Mouse (Mus musculus): ENCODE measurements around the gene Ube2f.

Gene Ube2f

GRCm38 (mm10) chr1:91237676-91238075 lies 12.4 kb upstream of the Ube2f start:
- DNase-seq (ENCODE audit: low read depth, low spot score), result no peak

- no peak for DNase-seq (ENCODE audit: low read depth, low spot score)
Measured at GRCm38 (mm10) chr1:91239112-91239511, 11.0 kb upstream of the Ube2f start.

GRCm38 (mm10) chr1:91239800-91240199 lies 10.3 kb upstream of the Ube2f start:
- DNase-seq (ENCODE audit: low read depth, low spot score), result no peak

- DNase-seq (ENCODE audit: low read depth, low spot score), result no peak
Measured at GRCm38 (mm10) chr1:91240685-91241084, 9.4 kb upstream of the Ube2f start.

GRCm38 (mm10) chr1:91241249-91241648 lies 8.9 kb upstream of the Ube2f start:
- no peak for DNase-seq (ENCODE audit: low read depth, low spot score)

GRCm38 (mm10) chr1:91248242-91248641 lies 1.9 kb upstream of the Ube2f start:
- DNase-seq (ENCODE audit: low read depth, low spot score), result no peak

GRCm38 (mm10) chr1:91248970-91249369 lies 1.1 kb upstream of the Ube2f start:
- no peak for DNase-seq (ENCODE audit: low read depth, low spot score)

- DNase-seq (ENCODE audit: low read depth, low spot score), result no peak
Measured at GRCm38 (mm10) chr1:91250415-91251147, 477 bp downstream of the Ube2f start.

GRCm38 (mm10) chr1:91251148-91251650 lies 1.1 kb downstream of the Ube2f start:
- no peak for DNase-seq (ENCODE audit: low read depth, low spot score)

GRCm38 (mm10) chr1:91251927-91252326 lies 1.8 kb downstream of the Ube2f start:
- no peak for DNase-seq (ENCODE audit: low read depth, low spot score)

- no peak for DNase-seq (ENCODE audit: low read depth, low spot score)
Measured at GRCm38 (mm10) chr1:91257918-91258317, 7.8 kb downstream of the Ube2f start.

GRCm38 (mm10) chr1:91259794-91260193 lies 9.7 kb downstream of the Ube2f start:
- DNase-seq (ENCODE audit: low read depth, low spot score), result no peak

- no peak for DNase-seq (ENCODE audit: low read depth, low spot score)
Measured at GRCm38 (mm10) chr1:91262508-91262907, 12.4 kb downstream of the Ube2f start.

- DNase-seq (ENCODE audit: low read depth, low spot score), result no peak
Measured at GRCm38 (mm10) chr1:91272260-91272659, 22.2 kb downstream of the Ube2f start.

- DNase-seq (ENCODE audit: low read depth, low spot score), result no peak
Measured at GRCm38 (mm10) chr1:91276581-91276980, 26.5 kb downstream of the Ube2f start.

GRCm38 (mm10) chr1:91277480-91277879 lies 27.4 kb downstream of the Ube2f start:
- DNase-seq (ENCODE audit: low read depth, low spot score), result no peak

- no peak for DNase-seq (ENCODE audit: low read depth, low spot score)
Measured at GRCm38 (mm10) chr1:91278410-91279119, 28.5 kb downstream of the Ube2f start.

GRCm38 (mm10) chr1:91279126-91279525 lies 29.0 kb downstream of the Ube2f start:
- no peak for DNase-seq (ENCODE audit: low read depth, low spot score)

GRCm38 (mm10) chr1:91282582-91282981 lies 32.5 kb downstream of the Ube2f start:
- DNase-seq (ENCODE audit: low read depth, low spot score), result no peak

- DNase-seq (ENCODE audit: low read depth, low spot score), result no peak
Measured at GRCm38 (mm10) chr1:91289375-91289774, 39.3 kb downstream of the Ube2f start.

- DNase-seq (ENCODE audit: low read depth, low spot score), result no peak
Measured at GRCm38 (mm10) chr1:91292101-91292825, 42.2 kb downstream of the Ube2f start.

- no peak for DNase-seq (ENCODE audit: low read depth, low spot score)
Measured at GRCm38 (mm10) chr1:91295544-91295943, 45.4 kb downstream of the Ube2f start.
